Mouse (Mus musculus): ENCODE data around the gene Pcyt2. TPM values are rescaled to one million over a fixed set of nuclear protein-coding genes. Genes with fewer than 3 reads are reported as not detected.

Pcyt2 gene
- total RNA-seq, 2 experiments from 2014 or later = 124 to 136 TPM

GRCm38 (mm10) chr11:120633520-120634343 lies 16.0 kb upstream of the Pcyt2 start, which contains the start of gene Mafg:
Gene Mafg, minus strand, starts transcription at chr11:120633600.
- DNase-seq (ENCODE audit: low spot score in 2 of 2) = peak; percentile 89 to 95

- DNase-seq (ENCODE audit: low spot score in 2 of 2) = peak; percentile 50 to 61
Observed at GRCm38 (mm10) chr11:120632559-120633519, 15.1 kb upstream of the Pcyt2 start.

- DNase-seq (ENCODE audit: low spot score in 2 of 2) = no peak
Observed at GRCm38 (mm10) chr11:120631726-120632448, 14.2 kb upstream of the Pcyt2 start.

- no peak for DNase-seq (ENCODE audit: low spot score in 2 of 2)
Observed at GRCm38 (mm10) chr11:120630881-120631725, 13.4 kb upstream of the Pcyt2 start.

GRCm38 (mm10) chr11:120630401-120630871 lies 12.7 kb upstream of the Pcyt2 start:
- DNase-seq (ENCODE audit: low spot score in 2 of 2) = no peak

- no peak for DNase-seq (ENCODE audit: low spot score in 2 of 2)
Observed at GRCm38 (mm10) chr11:120629911-120630310, 12.2 kb upstream of the Pcyt2 start.

- peak in 1 of 2 experiments; percentile 41 for DNase-seq (ENCODE audit: low spot score in 2 of 2)
Observed at GRCm38 (mm10) chr11:120629341-120629730, 11.6 kb upstream of the Pcyt2 start.

- DNase-seq (ENCODE audit: low spot score in 2 of 2) = no peak
Observed at GRCm38 (mm10) chr11:120628601-120629340, 11.0 kb upstream of the Pcyt2 start.

- no peak for DNase-seq (ENCODE audit: low spot score in 2 of 2)
Observed at GRCm38 (mm10) chr11:120627468-120628300, 9.9 kb upstream of the Pcyt2 start.

- no peak for DNase-seq (ENCODE audit: low spot score in 2 of 2)
Observed at GRCm38 (mm10) chr11:120626785-120627467, 9.2 kb upstream of the Pcyt2 start.

- no peak for DNase-seq (ENCODE audit: low spot score in 2 of 2)
Observed at GRCm38 (mm10) chr11:120625152-120625775, 7.5 kb upstream of the Pcyt2 start, which contains the start of gene Sirt7. Gene Sirt7, minus strand, starts transcription at chr11:120625240.

- peak; percentile 84 to 89 for DNase-seq (ENCODE audit: low spot score in 2 of 2)
Observed at GRCm38 (mm10) chr11:120624680-120625111, 7.0 kb upstream of the Pcyt2 start.

- peak; percentile 56 to 62 for DNase-seq (ENCODE audit: low spot score in 2 of 2)
Observed at GRCm38 (mm10) chr11:120623961-120624679, 6.4 kb upstream of the Pcyt2 start.

- DNase-seq (ENCODE audit: low spot score in 2 of 2) = no peak
Observed at GRCm38 (mm10) chr11:120622805-120623204, 5.1 kb upstream of the Pcyt2 start.

GRCm38 (mm10) chr11:120620195-120620594 lies 2.5 kb upstream of the Pcyt2 start:
- DNase-seq (ENCODE audit: low spot score in 2 of 2) = no peak
